Mouse (Mus musculus) gastrocnemius, adult 2 months (tissue): Measurements from ENCODE around the gene Tnfrsf19. TPM values are rescaled to one million over a fixed set of nuclear protein-coding genes. Genes with fewer than 3 reads are reported as not detected.

Experiments
- DNase-seq: peaks from one replicate; pipeline ENCODE4 v3.0.0; 2022
- H3K27ac ChIP-seq: fragments of 200-600 bp; 2 replicates; pipeline ENCODE4 v1.8.1; 2022; ENCODE audit warnings: mild to moderate bottlenecking
- H3K4me3 ChIP-seq: fragments of 200-600 bp; 2 replicates; pipeline ENCODE4 v1.8.1; 2022; ENCODE audit warnings: mild to moderate bottlenecking, moderate library complexity
- CTCF ChIP-seq: fragments of 200-600 bp; IDR thresholded peaks from 2 replicates; pipeline ENCODE4 v1.8.1; 2022; ENCODE audit warnings: antibody characterized with exemption, mild to moderate bottlenecking, moderate library complexity
- intact Hi-C: fragments of 180-260 bp; cut with DNase I; formaldehyde crosslinking; loops from one replicate; pipeline ENCODE4 v1.15.1; 2025
- total RNA-seq, 2 experiments: library from RNA; stranded (reverse); gene quantifications; 2 replicates each; pipeline ENCODE4 v1.2.3; 2021

Tnfrsf19 gene
- total RNA-seq, 2 experiments from 2014 or later, result 2.8 to 11.1 TPM

DNA sequence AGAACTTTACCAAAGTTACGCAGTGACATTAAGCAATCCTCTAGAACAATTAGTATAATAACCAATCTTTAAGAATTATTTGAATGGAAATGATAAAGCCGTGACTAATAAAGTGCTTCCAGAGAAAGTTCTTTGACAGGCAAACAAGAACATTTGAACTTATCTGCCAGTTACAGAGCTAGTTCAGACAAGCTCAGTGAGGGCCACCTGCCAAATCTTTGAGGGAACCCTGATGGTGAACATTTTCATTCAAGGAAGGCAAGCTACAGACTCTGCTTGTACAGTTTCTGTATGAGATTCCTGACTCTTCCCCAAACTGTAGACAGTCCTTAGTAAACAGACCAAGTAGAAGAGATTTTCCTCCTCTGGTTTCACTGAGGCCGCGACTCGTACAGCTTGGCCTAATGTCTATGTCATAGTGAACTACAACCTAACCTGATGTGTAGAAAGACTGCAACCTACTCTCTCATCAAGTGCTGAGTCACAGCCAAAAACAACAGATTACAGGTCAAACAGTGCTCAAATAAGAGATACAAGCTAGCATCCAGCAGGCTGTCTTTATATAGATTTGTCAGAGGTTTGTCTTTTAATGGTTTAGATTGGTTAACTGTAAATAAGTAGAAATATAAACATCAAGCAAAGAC, 65.9 kb downstream of the Tnfrsf19 start:
- Histone ChIP-seq H3K27ac (no peak overlapping the region), H3K4me3 (no peak overlapping the region)
- DNase-seq, result no peak
- intact Hi-C loops, result no loop called here
- no peak for TF ChIP-seq CTCF

- intact Hi-C loops, result no loop called here
- DNase-seq, result no peak
- no peak overlapping the region; the same call in 1 of the 2 replicates for H3K27ac ChIP-seq
- H3K4me3 ChIP-seq, result no peak overlapping the region
- TF ChIP-seq CTCF, result no peak
Observed at GRCm38 (mm10) chr14:60978129-60978528, 68.2 kb downstream of the Tnfrsf19 start.

GRCm38 (mm10) chr14:60976231-60976630, 70.1 kb downstream of the Tnfrsf19 start:
- no peak for DNase-seq
- TF ChIP-seq CTCF, result no peak
- Histone ChIP-seq H3K4me3 (no peak overlapping the region), H3K27ac (peak overlapping the region; percentile 50; the same call in 1 of the 2 replicates)
- intact Hi-C loops, result no loop called here

GRCm38 (mm10) chr14:60975736-60976135, 70.6 kb downstream of the Tnfrsf19 start:
- TF ChIP-seq CTCF, result no peak
- H3K27ac ChIP-seq, result peak overlapping the region; percentile 50; the same call in 1 of the 2 replicates
- DNase-seq, result no peak
- no peak overlapping the region for H3K4me3 ChIP-seq
- intact Hi-C loops, result no loop called here

DNA sequence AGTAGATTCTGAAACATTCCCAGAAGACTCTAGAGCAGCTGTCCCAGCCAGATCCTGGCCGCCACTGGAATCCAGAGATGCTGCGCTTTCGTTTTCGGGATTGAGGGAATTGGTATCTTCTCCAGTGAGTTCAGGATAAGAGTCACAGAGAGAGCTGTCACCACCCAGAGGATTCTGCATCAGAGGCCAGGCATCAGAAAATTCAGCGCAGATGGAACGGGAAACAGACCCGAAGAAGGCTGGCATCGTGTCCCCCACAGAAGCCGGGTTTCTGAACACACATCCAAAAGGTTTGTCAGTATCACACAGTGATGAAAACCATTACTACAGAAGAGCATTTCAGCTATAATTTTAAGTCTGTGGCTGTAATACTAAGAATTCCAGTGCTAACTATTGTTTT, 75.3 kb downstream of the Tnfrsf19 start:
- intact Hi-C loops, result no loop called here
- Histone ChIP-seq H3K27ac (no peak overlapping the region), H3K4me3 (no peak overlapping the region)
- no peak for DNase-seq
- TF ChIP-seq CTCF, result no peak

DNA sequence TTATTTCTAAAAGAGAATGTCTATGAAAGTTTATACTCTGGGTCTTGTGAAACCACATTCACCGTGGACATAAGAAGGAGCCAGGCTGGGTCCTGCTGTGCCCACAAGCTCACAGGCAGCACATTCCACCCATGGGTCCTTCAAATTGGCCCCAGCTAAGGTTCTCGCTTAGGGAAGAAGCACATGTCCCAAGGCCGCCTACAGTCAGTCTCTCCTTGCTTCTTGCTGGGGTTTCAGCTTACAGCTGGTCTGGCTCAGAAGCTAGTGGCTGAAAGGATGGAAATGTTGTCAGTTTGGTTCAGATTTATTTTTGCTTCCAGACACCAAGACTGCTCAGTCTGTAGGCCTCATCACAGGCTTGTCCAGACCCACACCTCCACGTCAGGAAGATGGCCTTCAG, 80.2 kb downstream of the Tnfrsf19 start:
- DNase-seq, result no peak
- no peak for TF ChIP-seq CTCF
- intact Hi-C loops, result no loop called here

DNA sequence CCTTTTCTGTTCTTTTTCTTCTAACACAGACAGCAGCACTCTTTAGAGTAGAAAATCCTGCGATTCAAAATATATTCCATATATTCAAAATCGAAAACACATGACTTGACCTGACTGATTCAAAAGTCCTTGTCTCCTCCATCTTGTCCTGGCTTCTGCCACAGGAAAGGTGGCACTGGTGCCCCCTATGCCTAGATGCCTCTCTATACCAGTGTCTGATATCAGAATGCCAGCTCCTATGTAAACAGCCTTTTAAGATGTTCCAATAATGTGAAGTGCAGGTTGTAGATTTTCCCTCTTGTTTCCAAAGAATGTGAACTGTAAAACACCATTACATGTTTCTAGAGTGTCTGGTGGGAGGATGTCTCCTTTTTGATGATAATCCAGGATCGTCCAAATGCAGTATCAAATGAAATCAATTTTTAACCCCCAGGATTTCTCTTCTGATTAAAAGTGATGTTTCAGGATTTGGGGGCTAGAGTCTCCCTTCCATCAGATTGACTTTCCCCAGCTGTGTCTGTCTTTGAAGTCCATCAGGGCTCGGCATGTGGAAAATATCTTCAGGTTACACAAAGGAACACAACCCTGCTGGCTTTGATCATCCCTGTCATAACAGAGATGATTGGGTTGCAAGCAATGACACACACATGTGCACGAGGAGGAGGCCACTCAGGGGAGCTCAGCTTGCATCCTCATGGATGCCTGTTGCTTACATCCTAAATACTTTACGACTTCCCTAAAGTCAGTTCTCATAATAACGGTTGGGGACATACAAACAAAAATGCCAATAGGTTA, 82.1 kb downstream of the Tnfrsf19 start:
- no peak overlapping the region for H3K27ac ChIP-seq
- no peak for DNase-seq
- intact Hi-C loops, result no loop called here
- no peak overlapping the region for H3K4me3 ChIP-seq
- TF ChIP-seq CTCF, result no peak

More for the DNA sequence above, 80.2 kb downstream of the Tnfrsf19 start:
- H3K4me3 ChIP-seq, result no peak overlapping the region
- no peak overlapping the region for H3K27ac ChIP-seq

- Histone ChIP-seq H3K27ac (no peak overlapping the region), H3K4me3 (no peak overlapping the region)
- intact Hi-C loops, result no loop called here
- DNase-seq, result no peak
- TF ChIP-seq CTCF, result no peak
Observed at GRCm38 (mm10) chr14:60957611-60958157, 88.6 kb downstream of the Tnfrsf19 start.

- H3K4me3 ChIP-seq, result no peak overlapping the region
- DNase-seq, result no peak
- intact Hi-C loops, result no loop called here
- no peak overlapping the region for H3K27ac ChIP-seq
- no peak for TF ChIP-seq CTCF
Observed at GRCm38 (mm10) chr14:60937481-60938039, 108.7 kb downstream of the Tnfrsf19 start.

GRCm38 (mm10) chr14:60935705-60936104, 110.6 kb downstream of the Tnfrsf19 start:
- Histone ChIP-seq H3K4me3 (no peak overlapping the region), H3K27ac (no peak overlapping the region)
- intact Hi-C loops, result no loop called here
- no peak for TF ChIP-seq CTCF
- DNase-seq, result no peak

GRCm38 (mm10) chr14:60926011-60926410, 120.3 kb downstream of the Tnfrsf19 start:
- intact Hi-C loops, result no loop called here
- DNase-seq, result no peak
- TF ChIP-seq CTCF, result no peak
- H3K27ac ChIP-seq, result no peak overlapping the region
- no peak overlapping the region for H3K4me3 ChIP-seq

- Histone ChIP-seq H3K4me3 (no peak overlapping the region), H3K27ac (no peak overlapping the region)
- DNase-seq, result no peak
- intact Hi-C loops, result no loop called here
- TF ChIP-seq CTCF, result no peak
Observed at GRCm38 (mm10) chr14:60916661-60917060, 129.6 kb downstream of the Tnfrsf19 start.

Other genes starting within 250 kb of the Tnfrsf19 start
- 10 to 100 TPM in 1 of 2 experiments, 1 to 10 TPM in 1; 8.3 to 17.9 TPM for gene Sacs, start 92.0 kb upstream of the Tnfrsf19 start, total RNA-seq
- gene Sgcg, start 212.0 kb upstream of the Tnfrsf19 start, total RNA-seq, result 100 to 1,000 TPM; 126 to 144 TPM